ENCODE assay signal across 8 mouse cellular contexts in genomic region chr7:67259828-67260563, GRCm38 (mm10). TPM values are rescaled to one million over a fixed set of nuclear protein-coding genes. Genes with fewer than 3 reads are reported as not detected.
DNase-seq lines count a peak whose midpoint lies in the region; ATAC-seq lines count a peak whose summit lies in the region.

No protein-coding gene starts in this region.

- no peak overlapping the region for H3K4me2 ChIP-seq in kidney, embryonic 15.5 days
- H3K4me2 ChIP-seq in heart, embryonic 14.5 days (ENCODE audit: low read length), result no peak overlapping the region

- no peaks in the 10 kb centered on the region for H3K27me3 ChIP-seq in kidney, embryonic 15.5 days
- H3K27me3 ChIP-seq in heart, embryonic 14.5 days (ENCODE audit: control insufficient read depth, insufficient read depth, low read length), result no peaks in the 10 kb centered on the region

- no peak overlapping the region for H3K9ac ChIP-seq in kidney, embryonic 15.5 days
- H3K9ac ChIP-seq in heart, embryonic 14.5 days (ENCODE audit: low read length), result no peak overlapping the region

- H3K9me3 ChIP-seq in kidney, embryonic 15.5 days (replicated peaks), result no peaks in the 10 kb centered on the region
- no peaks in the 10 kb centered on the region for H3K9me3 ChIP-seq in heart, embryonic 14.5 days (ENCODE audit: control insufficient read depth, low read length)

- DNase-seq in kidney, adult 11 months, result peak; percentile 50
- peak; percentile 71 to 76 for DNase-seq in adrenal gland, adult 18-20 months (ENCODE audit: low spot score in 2 of 2)
- DNase-seq in embryo, embryonic 11 days, result peak; percentile 35
- peak; percentile 70 for DNase-seq in layer of hippocampus, adult 11-12 months (ENCODE audit: low spot score)
- peak; percentile 67 for DNase-seq in testis, postnatal 14 days (ENCODE audit: low spot score)

- 81% methylated on average over 4 of the region's 4 CpGs for WGBS in kidney, embryonic 15.5 days
- WGBS in heart, embryonic 14.5 days, result 14% methylated on average over 4 of the region's 4 CpGs

- H3K4me3 ChIP-seq in kidney, embryonic 15.5 days (replicated peaks), result no peak overlapping the region
- H3K4me3 ChIP-seq in heart, embryonic 14.5 days (ENCODE audit: control insufficient read depth in 1 of 2, insufficient read depth in 1 of 2, low read depth in 1 of 2, low read length in 2 of 2), result no peak overlapping the region

- no peak for ATAC-seq in kidney, embryonic 15.5 days (replicated peaks; ENCODE audit: low FRiP score)
- peak; percentile 85 for ATAC-seq in heart, embryonic 14.5 days (ENCODE audit: insufficient number of reproducible peaks, insufficient read depth, low FRiP score, low read depth)
- peak; percentile 100 for ATAC-seq in megakaryocyte progenitor cell, adult 5-6 weeks (replicated peaks; ENCODE audit: poor library complexity)

- no peaks in the 10 kb centered on the region for H3K4me1 ChIP-seq in kidney, embryonic 15.5 days
- peaks cover 2 to 6% of the 10 kb centered on the region in 2 experiments; a peak in 3 of 4 replicates for H3K4me1 ChIP-seq in heart, embryonic 14.5 days (ENCODE audit: control insufficient read depth in 2 of 2, insufficient read depth in 2 of 2, low read length in 2 of 2)

- peaks cover 29% of the 10 kb centered on the region for H3K36me3 ChIP-seq in kidney, embryonic 15.5 days
- H3K36me3 ChIP-seq in heart, embryonic 14.5 days (ENCODE audit: control insufficient read depth, insufficient read depth, low read length), result peaks cover 36% of the 10 kb centered on the region

- no peak overlapping the region for H3K27ac ChIP-seq in kidney, embryonic 15.5 days
- H3K27ac ChIP-seq in heart, embryonic 14.5 days (replicated peaks in 1 of 2; ENCODE audit: control insufficient read depth in 1 of 2, insufficient read depth in 1 of 2, low read depth in 2 of 2, low read length in 2 of 2), result peak overlapping the region; percentile 53 to 77

RNA-seq across cellular contexts. Expression of gene Lysmd4, which starts 37.7 kb away (rescaled TPM):
- polyA plus RNA-seq in kidney, embryonic 15.5 days (2015; fragmentation: Nextera tagmentation; extraction: Ambion mirVana), result 13.6 and 17.3 TPM in 2 replicates
- 10 to 100 TPM in 1 of 2 experiments, 1 to 10 TPM in 1; 9.2 to 10.5 TPM for total RNA-seq in adrenal gland, adult 18-20 months (2021)
- polyA plus RNA-seq in heart, embryonic 14.5 days (2014; fragmentation: Nextera tagmentation; extraction: Ambion mirVana), result 12.3 and 13.8 TPM in 2 replicates
- total RNA-seq in megakaryocyte progenitor cell, adult 5-6 weeks (2015), result 2.2 and 3.2 TPM in 2 replicates
- 3.7 and 4.0 TPM in 2 replicates for total RNA-seq in megakaryocyte progenitor cell, adult 5-6 weeks (2017)
